Mouse (Mus musculus): ENCODE data around the gene BC048562. TPM values are rescaled to one million over a fixed set of nuclear protein-coding genes. Genes with fewer than 3 reads are reported as not detected.

BC048562 gene
- total and polyA plus RNA-seq, 3 experiments: not detected

DNA sequence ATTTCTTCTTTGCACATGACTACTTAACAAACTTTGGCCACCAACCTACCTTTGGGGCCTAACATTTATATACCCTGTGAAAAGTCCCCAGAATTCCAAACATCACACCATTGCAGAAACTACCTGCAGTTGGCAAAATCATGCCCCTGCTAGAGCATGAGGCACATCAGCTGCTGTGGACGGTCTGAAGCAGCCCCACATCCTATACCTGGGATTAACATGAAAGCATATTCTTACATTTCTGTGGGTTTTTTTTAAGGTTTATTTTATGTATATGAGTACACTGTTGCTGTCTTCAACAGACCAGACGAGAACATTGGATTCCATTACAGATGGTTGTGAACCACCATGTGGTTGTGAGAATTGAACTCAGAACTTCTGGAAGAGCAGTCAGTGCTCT, 29.9 kb downstream of the BC048562 start:
- no peak for TF ChIP-seq POLR2AphosphoS2 (IDR thresholded peaks at IDR 0.05; ENCODE audit: low read depth, low read length)
- TF ChIP-seq BHLHE40 (IDR thresholded peaks at IDR 0.05; ENCODE audit: low read depth, low read length): no peak
- TF ChIP-seq ZMIZ1 (IDR thresholded peaks at IDR 0.05; ENCODE audit: low read depth, low read length): no peak
- no peak for TF ChIP-seq POLR2A (IDR thresholded peaks at IDR 0.05; ENCODE audit: low read depth, low read length)
- no peak for TF ChIP-seq ZNF384 (IDR thresholded peaks at IDR 0.05; ENCODE audit: low read depth, low read length)
- Histone ChIP-seq H3K4me1 (ENCODE audit: control insufficient read depth in 1 of 2, insufficient read depth in 2 of 2) (peaks cover 5 to 13% of the 10 kb centered on the region in 2 experiments), H3K79me2 (replicated peaks; ENCODE audit: control insufficient read depth, extremely low read depth, insufficient read depth, poor library complexity, severe bottlenecking) (peaks cover 14% of the 10 kb centered on the region), H3K9me3 (replicated peaks; ENCODE audit: low read length) (no peaks in the 10 kb centered on the region), H3K4me2 (ENCODE audit: insufficient read depth, low read depth, poor library complexity, severe bottlenecking) (no peak overlapping the region), H3K4me3 (replicated peaks in 1 of 3; ENCODE audit: low read depth in 2 of 3, low read length in 2 of 3, poor library complexity in 1 of 3) (no peak overlapping the region), H3K36me3 (replicated peaks in 1 of 2; ENCODE audit: control insufficient read depth in 1 of 2, insufficient read depth in 1 of 2, low read length in 1 of 2) (peaks cover 19 to 49% of the 10 kb centered on the region in 2 experiments), H3K27ac (ENCODE audit: insufficient read depth, low read depth) (no peak overlapping the region), H3K27me3 (replicated peaks) (no peaks in the 10 kb centered on the region), H3K9ac (ENCODE audit: insufficient read depth, low read depth) (no peak overlapping the region)
- dilution Hi-C loops (cut with MboI; ENCODE audit: extremely low pct_ligation_motif_present, extremely low pct_unique_long_range_greater_than_20kb, low sequenced_read_pairs): no loop called here
- DNase-seq (ENCODE audit: extremely low read depth): no peak
- in situ Hi-C loops (cut with MboI; ENCODE audit: low pct_ligation_motif_present, low pct_unique_long_range_greater_than_20kb, low sequenced_read_pairs): no loop called here

DNA sequence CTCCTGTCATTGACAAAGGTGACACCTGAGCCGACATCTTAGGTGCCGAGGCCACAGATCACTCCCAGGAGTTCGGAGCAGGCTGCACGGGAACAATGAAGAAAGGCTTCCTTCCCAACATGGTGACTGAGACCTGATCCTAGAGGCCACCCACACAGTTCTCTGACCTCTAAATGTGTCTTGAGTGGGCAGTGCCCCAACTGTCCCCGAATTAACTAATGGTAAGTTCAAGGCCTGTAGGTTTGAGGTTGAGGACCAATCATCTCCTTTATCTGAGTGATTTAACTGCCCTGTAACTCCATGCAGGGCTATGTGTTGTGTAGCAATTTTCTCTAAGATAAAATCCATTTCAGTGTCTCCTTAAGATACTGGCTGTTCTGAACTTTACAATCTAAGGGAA, 33.1 kb downstream of the BC048562 start:
- no peak overlapping the region for H3K27ac ChIP-seq (ENCODE audit: insufficient read depth, low read depth)
- no peak overlapping the region for H3K9ac ChIP-seq (ENCODE audit: insufficient read depth, low read depth)
- H3K9me3 ChIP-seq (replicated peaks; ENCODE audit: low read length): no peaks in the 10 kb centered on the region
- in situ Hi-C loops (cut with MboI; ENCODE audit: low pct_ligation_motif_present, low pct_unique_long_range_greater_than_20kb, low sequenced_read_pairs): no loop called here
- H3K4me2 ChIP-seq (ENCODE audit: insufficient read depth, low read depth, poor library complexity, severe bottlenecking): no peak overlapping the region
- no peaks in the 10 kb centered on the region for H3K27me3 ChIP-seq (replicated peaks)
- H3K36me3 ChIP-seq (replicated peaks in 1 of 2; ENCODE audit: control insufficient read depth in 1 of 2, insufficient read depth in 1 of 2, low read length in 1 of 2): peaks cover 4 to 22% of the 10 kb centered on the region in 2 experiments
- H3K4me3 ChIP-seq (replicated peaks in 1 of 3; ENCODE audit: low read depth in 2 of 3, low read length in 2 of 3, poor library complexity in 1 of 3): no peak overlapping the region
- no peaks in the 10 kb centered on the region for H3K4me1 ChIP-seq (ENCODE audit: control insufficient read depth in 1 of 2, insufficient read depth in 2 of 2)
- no peak for TF ChIP-seq RAD21 (IDR thresholded peaks at IDR 0.05; ENCODE audit: low read depth, low read length)
- TF ChIP-seq ZC3H11A (IDR thresholded peaks at IDR 0.05; ENCODE audit: low read depth, low read length): no peak
- TF ChIP-seq JUND (conservative IDR thresholded peaks at IDR 0.05; ENCODE audit: low read depth, low read length): no peak
- TF ChIP-seq ELF1 (IDR thresholded peaks at IDR 0.05; ENCODE audit: low read depth, low read length): no peak
- TF ChIP-seq TCF12 (IDR thresholded peaks at IDR 0.05; ENCODE audit: low read depth, low read length): no peak
- TF ChIP-seq EP300 (IDR thresholded peaks at IDR 0.05; ENCODE audit: low read length): no peak
- TF ChIP-seq MYC (IDR thresholded peaks at IDR 0.05; ENCODE audit: low read depth, low read length): no peak
- no peak for TF ChIP-seq MXI1 (IDR thresholded peaks at IDR 0.05; ENCODE audit: low read depth, low read length)
- no peak for TF ChIP-seq UBTF (IDR thresholded peaks at IDR 0.05; ENCODE audit: low read depth, low read length)
- no peak for TF ChIP-seq SMC3 (IDR thresholded peaks at IDR 0.05; ENCODE audit: low read depth, low read length)
- DNase-seq (ENCODE audit: extremely low read depth): no peak
- dilution Hi-C loops (cut with MboI; ENCODE audit: extremely low pct_ligation_motif_present, extremely low pct_unique_long_range_greater_than_20kb, low sequenced_read_pairs): no loop called here
- no peaks in the 10 kb centered on the region for H3K79me2 ChIP-seq (replicated peaks; ENCODE audit: control insufficient read depth, extremely low read depth, insufficient read depth, poor library complexity, severe bottlenecking)

- H3K9ac ChIP-seq (ENCODE audit: insufficient read depth, low read depth): no peak overlapping the region
- H3K4me2 ChIP-seq (ENCODE audit: insufficient read depth, low read depth, poor library complexity, severe bottlenecking): no peak overlapping the region
- no peak overlapping the region for H3K27ac ChIP-seq (ENCODE audit: insufficient read depth, low read depth)
- no peaks in the 10 kb centered on the region for H3K79me2 ChIP-seq (replicated peaks; ENCODE audit: control insufficient read depth, extremely low read depth, insufficient read depth, poor library complexity, severe bottlenecking)
- no peak for DNase-seq (ENCODE audit: extremely low read depth)
- H3K4me1 ChIP-seq (ENCODE audit: control insufficient read depth in 1 of 2, insufficient read depth in 2 of 2): no peaks in the 10 kb centered on the region
- dilution Hi-C loops (cut with MboI; ENCODE audit: extremely low pct_ligation_motif_present, extremely low pct_unique_long_range_greater_than_20kb, low sequenced_read_pairs) (no loop called here), in situ Hi-C loops (cut with MboI; ENCODE audit: low pct_ligation_motif_present, low pct_unique_long_range_greater_than_20kb, low sequenced_read_pairs) (no loop called here)
- TF ChIP-seq MYC (IDR thresholded peaks at IDR 0.05; ENCODE audit: low read depth, low read length): no peak
- TF ChIP-seq MEF2A (IDR thresholded peaks at IDR 0.05; ENCODE audit: borderline replicate concordance, low read depth, low read length): no peak
- no peak for TF ChIP-seq MAFK (IDR thresholded peaks at IDR 0.05; ENCODE audit: insufficient replicate concordance, low read length)
- TF ChIP-seq JUND (conservative IDR thresholded peaks at IDR 0.05; ENCODE audit: low read depth, low read length): no peak
- TF ChIP-seq CHD2 (IDR thresholded peaks at IDR 0.05; ENCODE audit: low read length): no peak
- no peak for TF ChIP-seq POLR2A (IDR thresholded peaks at IDR 0.05; ENCODE audit: low read depth, low read length)
- TF ChIP-seq ELF1 (IDR thresholded peaks at IDR 0.05; ENCODE audit: low read depth, low read length): no peak
- TF ChIP-seq EP300 (IDR thresholded peaks at IDR 0.05; ENCODE audit: low read length): no peak
- no peak for TF ChIP-seq SIN3A (IDR thresholded peaks at IDR 0.05; ENCODE audit: low read length)
- TF ChIP-seq BHLHE40 (IDR thresholded peaks at IDR 0.05; ENCODE audit: low read depth, low read length): no peak
- no peak for TF ChIP-seq ZNF384 (IDR thresholded peaks at IDR 0.05; ENCODE audit: low read depth, low read length)
- no peak for TF ChIP-seq E2F4 (IDR thresholded peaks at IDR 0.05; ENCODE audit: insufficient replicate concordance, low read depth, low read length)
- no peak for TF ChIP-seq HCFC1 (IDR thresholded peaks at IDR 0.05; ENCODE audit: low read depth, low read length)
- TF ChIP-seq SMC3 (IDR thresholded peaks at IDR 0.05; ENCODE audit: low read depth, low read length): no peak
- TF ChIP-seq UBTF (IDR thresholded peaks at IDR 0.05; ENCODE audit: low read depth, low read length): no peak
- TF ChIP-seq CHD1 (IDR thresholded peaks at IDR 0.05; ENCODE audit: low read depth, low read length): no peak
- no peak for TF ChIP-seq POLR2AphosphoS2 (IDR thresholded peaks at IDR 0.05; ENCODE audit: low read depth, low read length)
- TF ChIP-seq ZMIZ1 (IDR thresholded peaks at IDR 0.05; ENCODE audit: low read depth, low read length): no peak
- TF ChIP-seq IRF4 (IDR thresholded peaks at IDR 0.05; ENCODE audit: low read depth, low read length): no peak
- TF ChIP-seq CTCF (conservative IDR thresholded peaks at IDR 0.05 in 1 of 2, IDR thresholded peaks at IDR 0.05 in 1 of 2; ENCODE audit: low read depth in 2 of 2, low read length in 2 of 2): no peak
- H3K36me3 ChIP-seq (replicated peaks in 1 of 2; ENCODE audit: control insufficient read depth in 1 of 2, insufficient read depth in 1 of 2, low read length in 1 of 2): peaks cover 4 to 17% of the 10 kb centered on the region in 2 experiments
- no peaks in the 10 kb centered on the region for H3K27me3 ChIP-seq (replicated peaks)
- H3K4me3 ChIP-seq (replicated peaks in 1 of 3; ENCODE audit: low read depth in 2 of 3, low read length in 2 of 3, poor library complexity in 1 of 3): no peak overlapping the region
- H3K9me3 ChIP-seq (replicated peaks; ENCODE audit: low read length): no peaks in the 10 kb centered on the region
Measured at GRCm38 (mm10) chr9:108469845-108470244, 33.6 kb downstream of the BC048562 start.

All from CH12.LX (cell line).